Mouse (Mus musculus): ENCODE data around the gene Ciao2a.

GRCm38 (mm10) chr9:66078493-66078892 lies 47.9 kb upstream of the Ciao2a start:
- TF ChIP-seq POLR2A (IDR thresholded peaks at IDR 0.05; ENCODE audit: borderline replicate concordance, control insufficient read depth, low read depth, low read length) (no peak), CTCF (IDR thresholded peaks at IDR 0.05; ENCODE audit: control insufficient read depth, insufficient read depth, low read length) (no peak)

All from bone marrow, adult 2 months (tissue).